Mouse (Mus musculus): ENCODE measurements around the gene Renbp. TPM values are rescaled to one million over a fixed set of nuclear protein-coding genes. Genes with fewer than 3 reads are reported as not detected.

Renbp gene
- polyA plus RNA-seq, 1 experiment from 2014 or later, result 38.8 TPM

DNA sequence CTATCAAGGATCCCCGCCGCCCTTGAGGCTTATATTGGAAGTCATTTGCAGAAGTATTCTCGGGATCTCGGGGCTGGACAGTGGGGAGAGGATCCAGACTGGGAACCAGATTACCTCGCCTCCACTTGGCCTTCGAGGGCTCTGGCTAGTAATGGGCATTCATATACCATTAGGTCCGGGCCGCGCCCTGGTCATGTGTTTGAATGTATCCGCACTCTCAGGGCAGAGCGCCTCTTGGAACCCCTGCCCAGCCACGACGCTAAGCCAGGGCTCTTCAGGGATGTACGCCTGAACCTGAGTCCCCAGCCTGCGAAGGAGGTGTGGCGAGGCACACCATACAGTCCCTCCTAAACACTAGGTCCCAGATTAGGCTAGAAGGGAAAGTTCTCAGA lies 49.6 kb downstream of the Renbp start:
- Histone ChIP-seq H3K4me1 (ENCODE audit: control insufficient read depth, insufficient read depth, low read length) (no peaks in the 10 kb centered on the region; the same call in 1 of the 2 replicates), H3K27ac (ENCODE audit: low read depth, low read length) (peak overlapping the region; percentile 47), H3K4me3 (ENCODE audit: low read length) (peak overlapping the region; percentile 35), H3K36me3 (ENCODE audit: control insufficient read depth, insufficient read depth, low read length) (no peaks in the 10 kb centered on the region), H3K4me2 (replicated peaks; ENCODE audit: low read depth, low read length) (peak overlapping the region; percentile 76), H3K9ac (ENCODE audit: low read depth, low read length) (peak overlapping the region; percentile 34; the same call in 1 of the 2 replicates), H3K27me3 (ENCODE audit: control insufficient read depth, insufficient read depth, low read length) (peaks cover 5% of the 10 kb centered on the region), H3K9me3 (ENCODE audit: control insufficient read depth, low read length) (no peaks in the 10 kb centered on the region)
- ATAC-seq (ENCODE audit: low FRiP score, low TSS enrichment), result peak; percentile 56
- WGBS, result 19% methylated on average over 16 of the region's 16 CpGs

DNA sequence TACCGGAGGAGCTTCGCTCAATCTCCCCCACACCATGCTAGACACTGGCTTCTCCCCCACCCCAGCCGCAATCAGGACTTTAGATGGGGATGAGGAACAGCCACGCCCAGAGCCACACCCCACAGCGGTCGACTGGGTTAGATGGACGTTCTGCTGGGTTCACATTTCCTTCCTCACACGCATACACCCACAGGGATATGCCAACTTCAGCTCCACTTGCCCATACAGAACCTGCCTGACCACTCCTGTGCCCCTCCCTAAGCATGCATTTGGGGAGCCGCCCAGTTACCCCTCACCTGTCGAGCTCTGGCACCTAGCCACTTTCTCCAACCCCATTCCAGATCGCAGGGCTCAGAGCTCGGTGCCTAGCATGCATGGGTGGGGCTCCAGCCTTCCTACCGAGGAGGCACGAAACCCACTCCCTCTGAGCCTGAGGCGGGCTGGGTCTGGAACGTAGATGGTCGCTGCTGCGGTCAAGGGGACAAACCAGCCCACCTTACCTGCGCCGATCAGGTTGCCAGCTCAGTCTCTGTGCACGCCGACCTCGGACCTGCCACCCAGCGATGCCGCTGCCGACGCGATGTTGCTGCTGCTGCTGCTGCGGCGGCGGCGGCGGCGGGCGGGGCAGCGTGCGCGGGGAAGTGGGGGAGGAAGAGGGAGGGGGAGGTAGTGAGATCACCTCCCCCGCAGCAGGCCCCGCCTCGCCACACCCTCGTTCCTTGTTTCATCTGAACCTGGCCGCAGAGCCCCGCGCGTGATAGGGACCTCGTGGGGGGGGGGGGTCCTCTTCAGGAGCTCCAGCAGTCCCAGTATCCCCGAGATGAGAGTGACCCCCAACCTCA lies 50.2 kb downstream of the Renbp start:
- no peaks in the 10 kb centered on the region for H3K36me3 ChIP-seq (ENCODE audit: control insufficient read depth, insufficient read depth, low read length)
- peak overlapping the region; percentile 76 for H3K4me2 ChIP-seq (replicated peaks; ENCODE audit: low read depth, low read length)
- 24% methylated on average over 27 of the region's 48 CpGs for WGBS
- H3K9ac ChIP-seq (ENCODE audit: low read depth, low read length), result peak overlapping the region; percentile 34; the same call in 1 of the 2 replicates
- H3K27me3 ChIP-seq (ENCODE audit: control insufficient read depth, insufficient read depth, low read length), result peaks cover 5% of the 10 kb centered on the region
- no peaks in the 10 kb centered on the region; the same call in 1 of the 2 replicates for H3K4me1 ChIP-seq (ENCODE audit: control insufficient read depth, insufficient read depth, low read length)
- peak overlapping the region; percentile 47; the same call in 1 of the 2 replicates for H3K27ac ChIP-seq (ENCODE audit: low read depth, low read length)
- peak overlapping the region; percentile 35 for H3K4me3 ChIP-seq (ENCODE audit: low read length)
- H3K9me3 ChIP-seq (ENCODE audit: control insufficient read depth, low read length), result no peaks in the 10 kb centered on the region
- ATAC-seq (ENCODE audit: low FRiP score, low TSS enrichment), result peak; percentile 63

DNA sequence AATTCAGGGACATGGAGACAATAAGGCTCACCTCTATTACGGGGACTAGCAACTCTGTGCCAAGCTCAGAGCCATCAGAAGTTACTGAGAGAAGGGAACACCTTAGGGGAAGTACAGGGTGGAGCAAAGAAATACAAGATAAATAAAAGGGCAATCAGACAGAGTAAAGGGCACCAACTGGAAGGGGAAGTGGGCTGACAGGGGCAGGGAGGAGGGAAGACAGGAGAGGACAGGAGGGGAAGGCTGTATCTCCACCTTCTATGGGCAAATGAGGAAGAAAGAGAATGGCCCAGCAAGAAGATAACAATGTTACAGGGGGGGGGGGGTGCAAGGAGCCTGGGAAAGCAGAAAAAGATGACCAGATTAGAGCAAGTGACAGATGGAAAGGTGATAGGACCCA lies 53.6 kb downstream of the Renbp start:
- H3K27me3 ChIP-seq (ENCODE audit: control insufficient read depth, insufficient read depth, low read length), result peaks cover 5% of the 10 kb centered on the region
- WGBS, result 68% methylated on average over 1 of the region's 1 CpGs

DNA sequence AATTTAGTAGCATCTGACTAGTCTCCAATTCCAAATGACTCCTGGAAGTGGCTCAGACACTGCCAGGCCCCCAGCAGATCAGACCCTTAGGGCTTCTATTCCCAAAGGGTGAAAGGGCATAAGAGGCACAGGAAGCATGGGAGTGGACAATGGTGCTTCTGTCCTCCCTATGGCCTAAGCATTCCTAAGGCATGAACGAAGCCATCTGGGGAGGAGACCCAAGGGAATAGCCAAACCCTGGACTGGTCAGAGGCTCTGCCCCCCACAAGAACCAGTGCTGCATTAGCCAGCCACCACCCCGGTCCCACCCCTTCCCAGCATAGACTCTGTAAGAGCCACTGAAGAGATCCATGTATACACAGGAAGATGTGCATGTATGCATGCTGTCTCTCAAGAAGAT lies 54.8 kb downstream of the Renbp start:
- WGBS, result 70% methylated on average over 2 of the region's 2 CpGs
- H3K27ac ChIP-seq (ENCODE audit: low read depth, low read length), result no peak overlapping the region
- peaks cover 5% of the 10 kb centered on the region for H3K27me3 ChIP-seq (ENCODE audit: control insufficient read depth, insufficient read depth, low read length)
- H3K9me3 ChIP-seq (ENCODE audit: control insufficient read depth, low read length), result no peaks in the 10 kb centered on the region
- no peaks in the 10 kb centered on the region for H3K36me3 ChIP-seq (ENCODE audit: control insufficient read depth, insufficient read depth, low read length)
- H3K4me3 ChIP-seq (ENCODE audit: low read length), result no peak overlapping the region
- no peaks in the 10 kb centered on the region for H3K4me1 ChIP-seq (ENCODE audit: control insufficient read depth, insufficient read depth, low read length)
- ATAC-seq (ENCODE audit: low FRiP score, low TSS enrichment), result no peak
- no peak overlapping the region for H3K9ac ChIP-seq (ENCODE audit: low read depth, low read length)
- H3K4me2 ChIP-seq (replicated peaks; ENCODE audit: low read depth, low read length), result no peak overlapping the region

More for the DNA sequence above, 53.6 kb downstream of the Renbp start:
- Histone ChIP-seq H3K36me3 (ENCODE audit: control insufficient read depth, insufficient read depth, low read length) (no peaks in the 10 kb centered on the region), H3K4me3 (ENCODE audit: low read length) (no peak overlapping the region), H3K9ac (ENCODE audit: low read depth, low read length) (no peak overlapping the region), H3K4me1 (ENCODE audit: control insufficient read depth, insufficient read depth, low read length) (no peaks in the 10 kb centered on the region; the same call in 1 of the 2 replicates), H3K27ac (ENCODE audit: low read depth, low read length) (no peak overlapping the region), H3K4me2 (replicated peaks; ENCODE audit: low read depth, low read length) (no peak overlapping the region), H3K9me3 (ENCODE audit: control insufficient read depth, low read length) (no peaks in the 10 kb centered on the region)
- no peak for ATAC-seq (ENCODE audit: low FRiP score, low TSS enrichment)

Other genes starting within 250 kb of the Renbp start
- gene Bcap31, start 214.7 kb downstream of the Renbp start, polyA plus RNA-seq (2014; fragmentation: Nextera tagmentation; extraction: Ambion mirVana), result 228 and 265 TPM in 2 replicates
- 9.3 and 12.0 TPM in 2 replicates for gene Abcd1, start 214.3 kb downstream of the Renbp start, polyA plus RNA-seq (2014; fragmentation: Nextera tagmentation; extraction: Ambion mirVana)
- gene Plxnb3, start 173.8 kb downstream of the Renbp start, polyA plus RNA-seq (2014; fragmentation: Nextera tagmentation; extraction: Ambion mirVana), result 0.14 and 0.27 TPM in 2 replicates
- gene Srpk3, start 156.4 kb downstream of the Renbp start, polyA plus RNA-seq (2014; fragmentation: Nextera tagmentation; extraction: Ambion mirVana), result 2.9 and 4.7 TPM in 2 replicates
- 221 and 247 TPM in 2 replicates for gene Idh3g, start 144.0 kb downstream of the Renbp start, polyA plus RNA-seq (2014; fragmentation: Nextera tagmentation; extraction: Ambion mirVana)
- gene Ssr4, start 143.8 kb downstream of the Renbp start, polyA plus RNA-seq (2014; fragmentation: Nextera tagmentation; extraction: Ambion mirVana), result 207 and 210 TPM in 2 replicates
- 1.1 and 1.9 TPM in 2 replicates for gene Pdzd4, start 105.9 kb downstream of the Renbp start, polyA plus RNA-seq (2014; fragmentation: Nextera tagmentation; extraction: Ambion mirVana)
- gene Avpr2, start 38.7 kb downstream of the Renbp start, polyA plus RNA-seq (2014; fragmentation: Nextera tagmentation; extraction: Ambion mirVana), result 2.3 and 4.4 TPM in 2 replicates
- 4.2 and 6.1 TPM in 2 replicates for gene L1cam, start 34.7 kb downstream of the Renbp start, polyA plus RNA-seq (2014; fragmentation: Nextera tagmentation; extraction: Ambion mirVana)
- gene Arhgap4, start 9.0 kb downstream of the Renbp start, polyA plus RNA-seq (2014; fragmentation: Nextera tagmentation; extraction: Ambion mirVana), result 1.7 and 4.2 TPM in 2 replicates
- 140 and 168 TPM in 2 replicates for gene Naa10, start 8.9 kb downstream of the Renbp start, polyA plus RNA-seq (2014; fragmentation: Nextera tagmentation; extraction: Ambion mirVana)
- gene Hcfc1, start 35.5 kb upstream of the Renbp start, polyA plus RNA-seq (2014; fragmentation: Nextera tagmentation; extraction: Ambion mirVana), result 78.4 and 87.8 TPM in 2 replicates
- gene Irak1, start 93.1 kb upstream of the Renbp start, polyA plus RNA-seq (2014; fragmentation: Nextera tagmentation; extraction: Ambion mirVana), result 56.6 and 64.8 TPM in 2 replicates
- not detected in 2 replicates for gene Opn1mw, start 196.6 kb upstream of the Renbp start, polyA plus RNA-seq (2014; fragmentation: Nextera tagmentation; extraction: Ambion mirVana)
- 8.4 and 12.7 TPM in 2 replicates for gene Mecp2, start 204.5 kb upstream of the Renbp start, polyA plus RNA-seq (2014; fragmentation: Nextera tagmentation; extraction: Ambion mirVana)
- not detected in 2 replicates for gene Tex28, start 237.0 kb upstream of the Renbp start, polyA plus RNA-seq (2014; fragmentation: Nextera tagmentation; extraction: Ambion mirVana)
- gene Tktl1, start 246.4 kb upstream of the Renbp start, polyA plus RNA-seq (2014; fragmentation: Nextera tagmentation; extraction: Ambion mirVana), result not detected in 2 replicates